Mouse (Mus musculus) heart, embryonic 11.5 days (tissue): ENCODE data around the gene Chchd1. TPM values are rescaled to one million over a fixed set of nuclear protein-coding genes. Genes with fewer than 3 reads are reported as not detected.

Experiments
- ATAC-seq: fragments of 200-750 bp; cut with Nextera tagmentation; replicated peaks from 2 replicates; pipeline ENCODE4 v1.8.0; 2017; ENCODE audit warnings: moderate library complexity; ENCODE audit not compliant: insufficient number of reproducible peaks, low FRiP score, low TSS enrichment
- H3K27ac ChIP-seq: fragments of 300-500 bp; sonication (generic); 2 replicates; pipeline ENCODE4 v1.5.1; 2014; ENCODE audit warnings: mild to moderate bottlenecking, low read depth, low read length
- H3K27me3 ChIP-seq: fragments of 300-500 bp; sonication (generic); 2 replicates; pipeline ENCODE4 v1.6.1; 2014; ENCODE audit warnings: mild to moderate bottlenecking, low read length, mixed read lengths; ENCODE audit not compliant: control insufficient read depth, insufficient read depth
- H3K36me3 ChIP-seq: fragments of 300-500 bp; sonication (generic); 2 replicates; pipeline ENCODE4 v1.6.1; 2014; ENCODE audit warnings: mild to moderate bottlenecking, low read length, moderate library complexity, mixed read lengths; ENCODE audit not compliant: control insufficient read depth, insufficient read depth
- H3K4me1 ChIP-seq: fragments of 300-500 bp; sonication (generic); 2 replicates; pipeline ENCODE4 v1.6.1; 2014; ENCODE audit warnings: low read length; ENCODE audit not compliant: control insufficient read depth, insufficient read depth
- H3K4me2 ChIP-seq: fragments of 300-500 bp; sonication (generic); 2 replicates; pipeline ENCODE4 v1.6.1; 2014; ENCODE audit warnings: mild to moderate bottlenecking, moderate library complexity
- H3K4me3 ChIP-seq: fragments of 300-500 bp; sonication (generic); 2 replicates; pipeline ENCODE4 v1.5.1; 2014; ENCODE audit warnings: low read depth, low read length
- H3K9ac ChIP-seq: fragments of 300-500 bp; sonication (generic); 2 replicates; pipeline ENCODE4 v1.6.1; 2014; ENCODE audit warnings: mild to moderate bottlenecking, low read depth, low read length, moderate library complexity
- H3K9me3 ChIP-seq: fragments of 300-500 bp; sonication (generic); replicated peaks from 2 replicates; pipeline ENCODE4 v1.6.1; 2016; ENCODE audit warnings: low read length; ENCODE audit not compliant: control insufficient read depth
- WGBS: fragments of 180-500 bp; shearing (Covaris S2); extraction: QIAGEN DNeasy Blood & Tissue Kit; methylation state at CpG from one replicate; pipeline ENCODE4 v1.1.7; 2014; ENCODE audit not compliant: insufficient replicate concordance; 5-methylcytosine and 5-hydroxymethylcytosine counted together
- polyA plus RNA-seq: library from polyadenylated mRNA; unstranded; fragments of >200 nt; fragmentation: Nextera tagmentation; extraction: Ambion mirVana; gene quantifications from 2 replicates; pipeline ENCODE4 v1.2.1, GENCODE M21; 2014

Chchd1 gene
- polyA plus RNA-seq, 1 experiment from 2014 or later = 230 TPM

GRCm38 (mm10) chr14:20674064-20674833 is 28.6 kb upstream of the Chchd1 start, which contains the start of gene Sec24c:
Gene Sec24c (plus strand): TSS chr14:20674308.
- ATAC-seq = peak; percentile 92
- Histone ChIP-seq H3K36me3 (peaks cover 21% of the 10 kb centered on the region), H3K9me3 (no peaks in the 10 kb centered on the region; the same call in 1 of the 2 replicates), H3K4me3 (peak within 1 kb of the TSS; percentile 81), H3K4me2 (peak within 1 kb of the TSS; percentile 81), H3K4me1 (peaks cover 9% of the 10 kb centered on the region), H3K27me3 (no peaks in the 10 kb centered on the region), H3K27ac (peak within 1 kb of the TSS; percentile 97), H3K9ac (peak within 1 kb of the TSS; percentile 90)
- under 1% methylated on average over 43 of the region's 43 CpGs for WGBS

- H3K4me2 ChIP-seq = no peak overlapping the region
- 89% methylated on average over 4 of the region's 4 CpGs for WGBS
- no peak overlapping the region for H3K27ac ChIP-seq
- H3K9ac ChIP-seq = no peak overlapping the region
- H3K27me3 ChIP-seq = no peaks in the 10 kb centered on the region
- H3K36me3 ChIP-seq = peaks cover 47% of the 10 kb centered on the region
- peaks cover 13% of the 10 kb centered on the region for H3K4me1 ChIP-seq
- no peak overlapping the region for H3K4me3 ChIP-seq
- H3K9me3 ChIP-seq = no peaks in the 10 kb centered on the region
- no peak for ATAC-seq
Observed at GRCm38 (mm10) chr14:20677906-20678305, 24.9 kb upstream of the Chchd1 start.

- Histone ChIP-seq H3K9ac (no peak overlapping the region), H3K36me3 (peaks cover 75% of the 10 kb centered on the region), H3K4me2 (no peak overlapping the region), H3K27me3 (no peaks in the 10 kb centered on the region), H3K4me1 (peaks cover 4% of the 10 kb centered on the region; the same call in 1 of the 2 replicates), H3K9me3 (no peaks in the 10 kb centered on the region), H3K4me3 (no peak overlapping the region), H3K27ac (no peak overlapping the region)
- WGBS = 91% methylated on average over 2 of the region's 2 CpGs
- ATAC-seq = no peak
Observed at GRCm38 (mm10) chr14:20681742-20682141, 21.1 kb upstream of the Chchd1 start.

- H3K4me2 ChIP-seq = no peak overlapping the region
- WGBS = 73% methylated on average over 3 of the region's 3 CpGs
- H3K4me1 ChIP-seq = peaks cover 4% of the 10 kb centered on the region; the same call in 1 of the 2 replicates
- no peaks in the 10 kb centered on the region for H3K9me3 ChIP-seq
- 0 out of 2 replicates have a peak, but pooled peaks have one; percentile 61 for ATAC-seq
- no peak overlapping the region for H3K4me3 ChIP-seq
- H3K9ac ChIP-seq = no peak overlapping the region
- no peak overlapping the region for H3K27ac ChIP-seq
- H3K36me3 ChIP-seq = peaks cover 76% of the 10 kb centered on the region
- H3K27me3 ChIP-seq = no peaks in the 10 kb centered on the region
Observed at GRCm38 (mm10) chr14:20682498-20682897, 20.3 kb upstream of the Chchd1 start.

- Histone ChIP-seq H3K27ac (no peak overlapping the region), H3K27me3 (no peaks in the 10 kb centered on the region), H3K9me3 (no peaks in the 10 kb centered on the region), H3K9ac (no peak overlapping the region), H3K4me3 (no peak overlapping the region), H3K36me3 (peaks cover 85% of the 10 kb centered on the region), H3K4me1 (peaks cover 4% of the 10 kb centered on the region; the same call in 1 of the 2 replicates), H3K4me2 (no peak overlapping the region)
- WGBS = 91% methylated on average over 3 of the region's 3 CpGs
- no peak for ATAC-seq
Observed at GRCm38 (mm10) chr14:20686576-20686975, 16.2 kb upstream of the Chchd1 start.

- no peak overlapping the region for H3K4me2 ChIP-seq
- H3K36me3 ChIP-seq = peaks cover 83% of the 10 kb centered on the region
- no peak overlapping the region for H3K4me3 ChIP-seq
- WGBS = 86% methylated on average over 2 of the region's 2 CpGs
- H3K9ac ChIP-seq = no peak overlapping the region
- peaks cover 2% of the 10 kb centered on the region; the same call in 1 of the 2 replicates for H3K4me1 ChIP-seq
- no peaks in the 10 kb centered on the region for H3K9me3 ChIP-seq
- H3K27me3 ChIP-seq = no peaks in the 10 kb centered on the region
- H3K27ac ChIP-seq = no peak overlapping the region
- no peak for ATAC-seq
Observed at GRCm38 (mm10) chr14:20689009-20689408, 13.8 kb upstream of the Chchd1 start.

GRCm38 (mm10) chr14:20691772-20692171 is 11.0 kb upstream of the Chchd1 start:
- Histone ChIP-seq H3K4me3 (no peak overlapping the region), H3K36me3 (peaks cover 57% of the 10 kb centered on the region), H3K4me1 (peaks cover 16% of the 10 kb centered on the region), H3K27ac (no peak overlapping the region), H3K9me3 (no peaks in the 10 kb centered on the region), H3K4me2 (no peak overlapping the region), H3K27me3 (no peaks in the 10 kb centered on the region), H3K9ac (no peak overlapping the region)
- no peak for ATAC-seq
- WGBS = 93% methylated on average over 6 of the region's 6 CpGs

GRCm38 (mm10) chr14:20693589-20694101 is 9.2 kb upstream of the Chchd1 start:
- Histone ChIP-seq H3K4me1 (peaks cover 29% of the 10 kb centered on the region), H3K4me3 (no peak overlapping the region), H3K9ac (no peak overlapping the region), H3K27ac (peak overlapping the region; percentile 5; the same call in 1 of the 2 replicates), H3K36me3 (peaks cover 39% of the 10 kb centered on the region), H3K4me2 (no peak overlapping the region; the same call in 1 of the 2 replicates), H3K27me3 (no peaks in the 10 kb centered on the region), H3K9me3 (no peaks in the 10 kb centered on the region)
- WGBS = 81% methylated on average over 10 of the region's 10 CpGs
- ATAC-seq = no peak
